Mouse (Mus musculus): ENCODE measurements at regions not wholly inside any gene's neighbourhood (a gene's known extent, or its start where the extent isn't known, plus 50 kb on each side); places are given as distances from the start of the nearest gene placed in this dataset.

DNA sequence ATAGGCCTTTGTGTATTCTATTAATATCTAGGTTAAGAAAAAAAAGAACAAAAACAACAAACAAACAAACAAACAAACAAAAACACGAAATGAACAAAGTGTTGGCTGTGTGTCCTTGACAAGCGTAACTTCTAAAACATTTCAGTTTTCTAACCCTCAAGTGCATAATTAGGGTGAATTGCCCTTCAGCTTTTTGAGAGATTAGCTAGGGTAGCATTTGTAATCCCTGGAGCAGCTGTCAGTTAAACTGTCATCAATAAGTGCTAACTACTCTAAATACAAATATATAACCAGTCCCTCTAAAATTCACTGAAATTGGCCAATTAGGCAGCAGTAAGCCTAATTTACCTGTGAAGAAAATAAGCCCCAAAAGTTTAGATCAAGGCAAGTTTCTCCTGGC is 467.6 kb downstream of the Gabrg2 start:
- in situ Hi-C loops (cut with MboI, MseI): no loop called here

DNA sequence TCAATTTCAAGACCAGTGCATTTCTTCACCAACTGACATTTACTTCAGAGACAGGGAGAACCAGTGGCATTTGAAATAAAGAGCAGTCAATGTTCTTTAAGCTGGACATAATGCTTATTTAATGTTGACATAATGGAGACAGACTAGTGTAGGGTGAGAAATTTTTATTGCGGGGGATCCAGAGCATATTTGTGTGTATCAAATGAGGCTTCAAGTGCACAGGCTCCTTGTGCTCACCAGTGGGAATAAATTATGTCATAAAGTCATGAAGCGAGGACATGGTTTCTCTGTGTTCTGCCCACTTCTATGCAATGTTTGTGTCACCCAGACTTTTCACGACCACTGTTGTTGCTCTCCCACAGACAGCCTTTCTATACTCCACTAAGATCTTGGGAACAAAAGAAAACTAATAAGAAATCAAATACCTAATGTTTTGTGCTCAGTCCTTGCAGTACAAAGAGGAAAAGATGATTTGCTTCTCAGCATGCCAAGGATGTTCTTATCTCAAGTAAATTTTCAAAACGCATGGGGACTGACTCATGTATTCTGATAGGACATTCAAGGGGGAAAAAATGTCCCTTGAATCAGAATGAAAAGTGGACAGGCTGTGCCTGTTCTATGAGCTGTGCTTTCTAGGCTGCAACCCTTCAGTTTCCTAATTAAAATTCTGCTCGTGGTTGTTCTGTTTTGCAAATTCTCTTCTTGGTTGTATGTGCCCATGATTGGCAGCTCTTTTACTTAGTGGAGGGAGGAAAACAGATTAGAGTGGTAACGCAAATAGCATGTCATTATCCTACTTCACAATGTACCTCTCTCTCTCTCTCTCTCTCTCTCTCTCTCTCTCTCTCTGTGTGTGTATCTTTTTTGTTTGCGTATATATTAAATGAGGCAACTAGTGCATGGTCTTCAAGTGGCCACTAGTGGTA is 468.4 kb downstream of the Gabrg2 start:
- in situ Hi-C loops (cut with MboI, MseI): no loop called here

DNA sequence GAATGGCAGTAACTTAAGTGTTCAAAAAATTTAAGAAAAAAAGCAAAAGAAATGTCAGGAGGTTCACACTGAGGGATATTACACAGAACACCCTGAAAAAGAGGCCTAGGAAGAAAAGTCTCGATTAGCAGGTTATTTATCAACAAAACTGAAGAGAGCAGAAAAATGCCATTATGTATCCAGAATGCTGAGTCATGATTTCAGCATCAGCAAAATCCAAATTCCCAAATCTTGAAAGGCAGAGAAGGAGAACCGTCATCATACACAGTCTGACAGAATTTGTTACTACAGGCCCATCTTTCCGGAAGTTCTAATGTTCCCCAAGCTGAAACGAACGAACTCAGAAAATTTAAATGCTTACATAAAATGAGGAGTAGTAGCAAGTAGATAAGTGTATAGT is 475.7 kb downstream of the Gabrg2 start:
- in situ Hi-C loops (cut with MboI, MseI): no loop called here

DNA sequence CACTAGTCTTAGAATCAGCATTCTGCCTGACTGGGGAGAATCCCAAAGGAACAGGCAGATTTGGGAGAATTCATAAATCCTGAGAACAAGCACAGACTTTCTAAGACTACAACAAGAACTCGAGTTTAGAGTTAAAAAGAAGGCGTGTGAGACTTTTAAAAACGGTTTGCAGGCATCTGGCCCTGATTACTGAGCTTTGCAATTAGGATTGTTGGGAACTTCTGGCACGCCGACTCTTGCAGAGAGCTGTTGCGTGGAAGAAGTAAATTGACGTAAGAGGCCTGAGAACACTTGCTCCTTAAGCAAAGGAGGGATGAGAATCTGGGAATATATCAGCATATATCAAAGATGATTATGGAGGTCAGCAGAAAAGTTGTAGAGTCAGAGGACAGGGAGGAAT is 507.4 kb downstream of the Gabrg2 start:
- in situ Hi-C loops (cut with MboI, MseI): no loop called here

DNA sequence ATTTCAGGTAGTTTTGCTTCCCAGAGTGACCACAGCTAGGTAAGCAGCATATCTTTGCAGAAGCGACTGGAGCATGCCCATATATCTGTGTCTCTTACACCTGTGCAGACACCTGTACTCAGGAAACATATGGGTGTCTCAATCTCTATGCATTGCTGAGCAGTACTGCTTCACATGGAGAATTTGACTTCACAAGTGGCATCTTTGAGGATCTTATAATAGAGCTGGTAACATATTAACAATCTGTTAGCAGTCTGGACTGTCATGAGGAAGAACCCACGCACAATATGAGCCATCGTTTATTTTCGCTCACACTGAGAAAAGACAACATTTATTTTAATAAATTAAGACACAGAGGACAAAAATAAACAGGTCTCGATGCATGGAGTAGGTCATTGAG is 508.7 kb downstream of the Gabrg2 start:
- in situ Hi-C loops (cut with MboI, MseI): no loop called here

DNA sequence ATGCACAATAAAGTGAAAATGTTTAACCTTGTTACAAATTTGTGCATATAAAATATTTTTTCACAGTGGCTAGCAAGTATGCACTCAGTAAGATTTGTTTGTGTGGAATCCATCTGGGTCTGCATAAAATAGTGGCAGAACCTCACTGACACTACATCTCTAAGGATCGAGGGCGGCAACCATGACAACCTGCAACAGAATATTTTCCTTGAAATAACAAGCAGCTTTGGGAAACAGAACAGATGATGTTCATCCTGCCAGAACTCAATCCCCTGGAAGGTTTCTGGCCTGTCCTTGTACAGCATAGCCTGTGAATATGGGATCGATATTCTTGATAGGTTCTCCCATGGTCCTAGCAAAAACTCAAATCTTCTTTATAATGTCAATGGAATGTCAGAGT is 509.4 kb downstream of the Gabrg2 start:
- in situ Hi-C loops (cut with MboI, MseI): no loop called here

DNA sequence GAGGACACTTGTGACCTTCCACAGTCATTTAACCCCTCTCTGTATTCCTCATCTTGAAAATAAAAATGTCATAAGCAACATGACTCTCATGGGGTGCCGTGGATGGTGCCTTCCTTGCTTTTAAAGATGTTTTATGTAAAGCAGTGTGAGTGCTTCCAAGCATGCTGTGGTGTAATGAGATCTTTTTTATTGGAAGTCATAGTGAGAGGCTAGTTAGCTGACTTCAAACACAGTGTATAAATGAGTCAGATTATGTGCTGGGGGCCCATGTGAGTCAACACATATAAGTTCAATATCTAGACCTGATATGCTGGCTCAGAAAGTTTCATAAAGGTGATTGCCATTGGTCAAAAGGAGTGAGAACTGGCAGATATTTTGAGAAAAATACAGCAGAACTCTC is 516.8 kb downstream of the Gabrg2 start:
- in situ Hi-C loops (cut with MboI, MseI): no loop called here

DNA sequence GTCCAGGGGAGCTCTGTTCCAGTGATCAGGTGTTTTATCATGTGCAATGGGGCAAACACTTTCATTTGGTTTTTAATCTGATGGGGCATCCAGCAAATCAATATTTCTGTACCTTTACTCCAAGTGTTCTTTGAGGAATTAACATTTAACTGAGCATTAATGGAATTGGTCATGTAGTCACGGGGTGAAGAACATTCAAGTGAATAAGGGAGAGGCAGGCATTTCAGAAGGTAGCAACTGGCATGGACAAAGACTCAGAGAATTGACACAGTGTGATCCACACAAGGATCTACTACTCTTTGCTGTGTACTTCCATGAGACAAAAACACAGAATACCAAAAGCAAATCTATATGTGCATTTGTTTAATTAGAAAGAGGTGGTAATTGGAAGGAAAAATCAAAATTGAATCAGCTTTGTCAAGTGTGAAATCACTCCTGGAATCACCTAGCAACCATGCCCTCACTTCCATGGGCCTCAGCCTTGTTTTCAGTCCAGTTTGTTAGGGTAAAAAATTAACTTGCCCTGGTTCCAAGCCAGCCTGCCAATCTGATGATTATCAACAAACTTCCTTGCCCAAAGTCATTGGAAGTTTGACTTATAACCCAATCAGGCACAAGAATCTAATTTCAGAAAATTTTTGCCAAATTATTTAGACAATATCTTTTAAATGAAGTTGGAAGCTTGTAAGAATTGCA is 529.6 kb downstream of the Gabrg2 start:
- in situ Hi-C loops (cut with MboI, MseI): no loop called here

DNA sequence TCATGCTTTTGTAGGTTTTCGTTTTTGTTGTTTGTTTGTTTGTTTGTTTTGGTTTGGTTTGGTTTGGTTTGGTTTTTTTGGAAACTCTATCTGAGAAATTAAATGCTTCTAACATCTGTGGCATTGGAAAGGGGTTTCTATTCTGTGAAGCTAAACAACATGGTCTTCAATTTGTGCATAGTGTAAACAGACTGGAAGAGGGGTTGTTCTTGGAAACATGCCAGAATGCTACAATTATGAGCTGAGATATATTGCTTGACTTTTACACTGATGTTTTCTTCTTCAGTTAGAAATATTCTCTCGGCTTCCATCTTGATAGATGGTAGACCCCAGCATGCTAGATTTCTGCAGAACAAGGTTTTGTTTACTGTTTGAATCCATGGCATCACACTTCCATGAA is 533.3 kb downstream of the Gabrg2 start:
- in situ Hi-C loops (cut with MboI, MseI): loop anchor here in 1 of 2 experiments (10.0 kb wide), 1 partner anchor 1853 kb away; no protein-coding TSS in a partner anchor

DNA sequence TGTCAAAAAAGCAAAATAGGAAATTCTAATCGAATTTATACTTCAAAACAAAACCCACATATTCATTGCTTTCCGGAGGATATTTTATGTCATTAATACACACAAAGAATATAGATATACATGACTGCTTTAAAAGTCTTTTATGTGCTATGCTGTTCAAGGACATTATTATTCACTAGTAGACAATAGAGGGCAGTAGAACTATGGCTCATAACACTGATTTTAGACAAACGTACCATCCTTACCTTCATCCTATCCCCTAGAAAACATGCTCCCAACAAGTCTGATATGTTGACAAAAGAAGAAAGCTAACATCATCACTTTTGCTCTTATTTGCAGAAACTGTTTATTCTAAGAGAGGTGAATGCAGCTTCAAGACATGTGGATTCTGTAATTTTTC is 566.8 kb downstream of the Gabrg2 start:
- in situ Hi-C loops (cut with MboI, MseI): no loop called here

DNA sequence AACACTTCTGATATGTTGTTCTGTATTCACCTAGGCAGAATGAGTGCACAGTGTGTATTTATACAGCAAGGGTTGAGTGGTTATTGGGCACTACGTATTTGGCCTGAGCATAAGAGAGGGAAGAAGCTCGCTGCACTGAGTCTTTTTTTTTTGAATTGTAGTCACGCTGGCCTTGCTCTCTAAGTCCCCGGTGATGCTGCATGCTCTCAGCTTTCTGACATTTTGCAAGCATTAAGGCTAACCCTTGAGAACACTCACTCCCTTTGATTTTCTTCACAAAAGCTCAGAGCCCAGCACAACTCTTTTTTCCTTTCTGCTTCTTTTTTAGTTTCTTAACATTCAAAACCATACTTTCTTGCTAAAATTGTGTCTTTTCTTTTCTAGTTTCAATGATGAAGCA is 575.1 kb downstream of the Gabrg2 start:
- in situ Hi-C loops (cut with MboI, MseI): no loop called here

Measured in T-helper 17 cell (primary cell).